Mouse (Mus musculus) midbrain, embryonic 11.5 days (tissue): ENCODE measurements around the gene Rps15a. TPM values are rescaled to one million over a fixed set of nuclear protein-coding genes. Genes with fewer than 3 reads are reported as not detected.

Experiments used
- ATAC-seq: fragments of 200-750 bp; cut with Nextera tagmentation; 2 replicates; pipeline ENCODE4 v1.8.0; 2017; ENCODE audit warnings: moderate TSS enrichment, moderate library complexity; ENCODE audit not compliant: low FRiP score
- DNase-seq: peaks from one replicate; pipeline ENCODE4 v3.0.0; 2015; ENCODE audit warnings: low spot score; ENCODE audit errors: missing footprints
- H3K27ac ChIP-seq: fragments of 300-500 bp; sonication (generic); 2 replicates; pipeline ENCODE4 v1.5.1; 2014; ENCODE audit warnings: low read depth, low read length
- H3K27me3 ChIP-seq: fragments of 300-500 bp; sonication (generic); 2 replicates; pipeline ENCODE4 v1.6.1; 2014; ENCODE audit warnings: mild to moderate bottlenecking, low read length, moderate library complexity, mixed read lengths; ENCODE audit not compliant: control insufficient read depth, insufficient read depth
- H3K36me3 ChIP-seq: fragments of 300-500 bp; sonication (generic); 2 replicates; pipeline ENCODE4 v1.6.1; 2014; ENCODE audit warnings: mild to moderate bottlenecking, low read length, moderate library complexity, mixed read lengths; ENCODE audit not compliant: control insufficient read depth, insufficient read depth
- H3K4me1 ChIP-seq: fragments of 300-500 bp; sonication (generic); 2 replicates; pipeline ENCODE4 v1.6.1; 2014; ENCODE audit warnings: low read length; ENCODE audit not compliant: control insufficient read depth, insufficient read depth
- H3K4me2 ChIP-seq: fragments of 300-500 bp; sonication (generic); 2 replicates; pipeline ENCODE4 v1.6.1; 2014; ENCODE audit warnings: mild to moderate bottlenecking, moderate library complexity
- H3K4me3 ChIP-seq: fragments of 300-500 bp; sonication (generic); 2 replicates; pipeline ENCODE4 v1.5.1; 2014; ENCODE audit warnings: low read depth, low read length
- H3K9ac ChIP-seq: fragments of 300-500 bp; sonication (generic); 2 replicates; pipeline ENCODE4 v1.6.1; 2014; ENCODE audit warnings: low read length
- H3K9me3 ChIP-seq: fragments of 300-500 bp; sonication (generic); 2 replicates; pipeline ENCODE4 v1.6.1; 2016; ENCODE audit warnings: low read length; ENCODE audit not compliant: control insufficient read depth
- WGBS: fragments of 180-500 bp; shearing (Covaris S2); extraction: QIAGEN DNeasy Blood & Tissue Kit; methylation state at CpG from one replicate; pipeline ENCODE4 v1.1.7; 2014; 5-methylcytosine and 5-hydroxymethylcytosine counted together
- polyA plus RNA-seq: library from polyadenylated mRNA; unstranded; fragments of >200 nt; fragmentation: Nextera tagmentation; extraction: Ambion mirVana; gene quantifications from 2 replicates; pipeline ENCODE4 v1.2.1, GENCODE M21; 2014

Gene Rps15a
- polyA plus RNA-seq, 1 experiment from 2014 or later: 691 TPM

- 84% methylated on average over 6 of the region's 6 CpGs for WGBS
- Histone ChIP-seq H3K36me3 (no peaks in the 10 kb centered on the region), H3K27me3 (no peaks in the 10 kb centered on the region), H3K4me2 (no peak overlapping the region), H3K4me1 (no peaks in the 10 kb centered on the region), H3K9ac (no peak overlapping the region), H3K27ac (no peak overlapping the region), H3K4me3 (no peak overlapping the region), H3K9me3 (no peaks in the 10 kb centered on the region)
- DNase-seq (no peak), ATAC-seq (no peak)
These were observed 59.7 kb downstream of the Rps15a start for GRCm38 (mm10) chr7:118056300-118056699.

Other genes starting within 250 kb of the Rps15a start
- gene Arl6ip1, start 13.5 kb upstream of the Rps15a start, polyA plus RNA-seq: 494 and 501 TPM in 2 replicates
- gene Smg1, start 127.5 kb upstream of the Rps15a start, polyA plus RNA-seq: 17.4 and 19.1 TPM in 2 replicates